Mouse (Mus musculus): ENCODE results near the gene Hoxa9. TPM values are rescaled to one million over a fixed set of nuclear protein-coding genes. Genes with fewer than 3 reads are reported as not detected.

The Hoxa9 gene
- polyA plus RNA-seq, 1 experiment = not detected

DNA sequence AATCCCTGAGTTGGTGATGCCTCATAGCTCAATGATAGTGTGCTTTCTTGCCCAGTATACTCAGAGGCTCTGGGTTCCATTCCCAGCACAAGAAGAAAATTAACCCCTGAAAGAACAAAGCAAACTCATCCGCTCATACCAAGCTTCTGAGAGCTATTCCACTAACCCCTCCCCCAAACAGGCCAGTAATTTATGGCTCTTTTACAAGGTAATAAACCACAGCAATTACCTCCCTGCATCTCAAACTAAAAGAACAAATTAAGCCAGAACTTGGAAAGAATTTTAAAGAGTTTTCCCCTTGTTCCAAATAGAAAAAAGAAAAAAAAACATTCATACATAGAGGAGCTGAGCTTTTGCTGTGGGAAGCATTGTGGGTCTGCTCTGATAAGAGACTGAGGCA, 48.1 kb downstream of the Hoxa9 start:
- TF ChIP-seq CTCF (IDR thresholded peaks at IDR 0.05; ENCODE audit: insufficient read depth, low read length) = no peak
- no peak for TF ChIP-seq POLR2A (IDR thresholded peaks at IDR 0.05; ENCODE audit: borderline replicate concordance, extremely low read depth, low read depth, low read length)
- Histone ChIP-seq H3K4me3 (replicated peaks; ENCODE audit: extremely low read depth, low read depth, low read length) (no peak overlapping the region), H3K4me1 (ENCODE audit: control insufficient read depth, insufficient read depth, low read length) (no peaks in the 10 kb centered on the region)
- 62% methylated on average over 1 of the region's 1 CpGs for WGBS
- peak; percentile 0 for DNase-seq

DNA sequence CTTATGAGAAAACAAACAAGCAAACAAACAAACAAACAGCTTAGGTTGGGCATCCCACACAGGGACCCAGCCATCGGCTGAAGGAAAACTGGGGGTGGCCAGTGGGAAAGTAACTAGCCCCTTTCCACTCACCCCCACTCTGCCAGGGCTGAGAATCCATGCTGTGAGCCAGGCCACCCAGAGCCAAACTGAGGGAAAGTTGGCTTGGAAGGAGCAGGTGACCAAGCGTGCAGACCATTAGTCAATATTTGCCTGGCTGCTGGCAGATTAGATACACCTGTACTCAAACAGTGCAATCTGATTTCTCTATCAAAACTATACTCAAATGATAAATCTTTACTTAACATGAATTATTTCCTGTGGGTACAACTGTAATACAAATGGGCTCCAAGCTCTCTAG, 48.9 kb downstream of the Hoxa9 start:
- no peak for DNase-seq
- no peak overlapping the region for H3K4me3 ChIP-seq (replicated peaks; ENCODE audit: extremely low read depth, low read depth, low read length)
- WGBS = 57% methylated on average over 2 of the region's 2 CpGs
- TF ChIP-seq POLR2A (IDR thresholded peaks at IDR 0.05; ENCODE audit: borderline replicate concordance, extremely low read depth, low read depth, low read length) (no peak), CTCF (IDR thresholded peaks at IDR 0.05; ENCODE audit: insufficient read depth, low read length) (no peak)
- no peaks in the 10 kb centered on the region for H3K4me1 ChIP-seq (ENCODE audit: control insufficient read depth, insufficient read depth, low read length)

DNA sequence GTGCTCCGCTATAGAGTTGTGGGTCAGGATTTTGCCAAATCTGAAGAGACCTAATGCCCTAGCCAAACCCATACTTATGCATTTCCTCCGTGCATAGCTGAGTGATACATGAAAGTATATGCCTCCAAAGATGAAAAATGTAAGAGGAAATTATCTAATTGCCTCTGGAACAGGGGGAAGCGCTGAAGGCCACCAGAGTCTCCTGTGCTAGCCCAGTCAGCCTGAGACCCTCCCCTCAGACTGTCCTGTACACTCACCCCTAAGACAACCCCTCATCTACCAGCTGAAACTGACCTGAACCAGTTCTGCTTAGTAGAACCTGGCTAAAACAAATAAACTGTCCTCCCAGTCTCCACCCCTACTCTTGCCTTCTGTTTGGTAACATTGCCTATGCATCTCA, 50.2 kb downstream of the Hoxa9 start:
- TF ChIP-seq CTCF (IDR thresholded peaks at IDR 0.05; ENCODE audit: insufficient read depth, low read length) (no peak), POLR2A (IDR thresholded peaks at IDR 0.05; ENCODE audit: borderline replicate concordance, extremely low read depth, low read depth, low read length) (no peak)
- no peak for DNase-seq
- 35% methylated on average over 3 of the region's 3 CpGs for WGBS
- H3K4me3 ChIP-seq (replicated peaks; ENCODE audit: extremely low read depth, low read depth, low read length) = no peak overlapping the region
- H3K4me1 ChIP-seq (ENCODE audit: control insufficient read depth, insufficient read depth, low read length) = peaks cover 2% of the 10 kb centered on the region; the same call in 1 of the 2 replicates

GRCm38 (mm10) chr6:52180213-52180710, 50.6 kb downstream of the Hoxa9 start:
- Histone ChIP-seq H3K4me1 (ENCODE audit: control insufficient read depth, insufficient read depth, low read length) (peaks cover 2% of the 10 kb centered on the region; the same call in 1 of the 2 replicates), H3K4me3 (replicated peaks; ENCODE audit: extremely low read depth, low read depth, low read length) (peak overlapping the region; percentile 63)
- WGBS = 32% methylated on average over 11 of the region's 11 CpGs
- TF ChIP-seq POLR2A (IDR thresholded peaks at IDR 0.05; ENCODE audit: borderline replicate concordance, extremely low read depth, low read depth, low read length) = no peak
- TF ChIP-seq CTCF (IDR thresholded peaks at IDR 0.05; ENCODE audit: insufficient read depth, low read length) = no peak
- no peak for DNase-seq

DNA sequence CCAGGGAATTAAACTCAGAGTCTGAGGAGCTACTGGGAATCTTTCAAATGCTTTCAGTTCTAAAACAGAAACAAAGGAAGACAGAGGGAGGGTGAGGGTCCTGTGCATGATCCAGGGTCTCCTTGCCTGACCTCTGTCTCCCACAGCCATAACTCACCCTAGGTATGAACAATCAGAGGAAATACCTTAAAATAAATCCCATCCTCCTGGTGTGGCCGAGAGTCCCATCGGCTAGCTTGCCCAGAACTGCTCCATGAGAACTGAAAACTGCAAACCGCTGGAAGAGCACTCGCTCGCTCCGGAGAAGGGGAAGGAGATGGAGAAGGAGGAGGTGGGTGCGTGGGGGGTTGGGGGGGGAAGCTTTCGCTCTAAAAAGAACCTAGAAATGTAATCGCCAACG, 51.2 kb downstream of the Hoxa9 start:
- peak overlapping the region; percentile 63 for H3K4me3 ChIP-seq (replicated peaks; ENCODE audit: extremely low read depth, low read depth, low read length)
- WGBS = 20% methylated on average over 10 of the region's 10 CpGs
- DNase-seq = peak; percentile 10
- TF ChIP-seq POLR2A (IDR thresholded peaks at IDR 0.05; ENCODE audit: borderline replicate concordance, extremely low read depth, low read depth, low read length) (no peak), CTCF (IDR thresholded peaks at IDR 0.05; ENCODE audit: insufficient read depth, low read length) (no peak)
- peaks cover 2% of the 10 kb centered on the region; the same call in 1 of the 2 replicates for H3K4me1 ChIP-seq (ENCODE audit: control insufficient read depth, insufficient read depth, low read length)

- Histone ChIP-seq H3K4me3 (replicated peaks; ENCODE audit: extremely low read depth, low read depth, low read length) (peak overlapping the region; percentile 63), H3K4me1 (ENCODE audit: control insufficient read depth, insufficient read depth, low read length) (peaks cover 2% of the 10 kb centered on the region; the same call in 1 of the 2 replicates)
- peak; percentile 25 for DNase-seq
- TF ChIP-seq CTCF (IDR thresholded peaks at IDR 0.05; ENCODE audit: insufficient read depth, low read length) (no peak), POLR2A (IDR thresholded peaks at IDR 0.05; ENCODE audit: borderline replicate concordance, extremely low read depth, low read depth, low read length) (no peak)
- WGBS = 21% methylated on average over 4 of the region's 4 CpGs
Measured at GRCm38 (mm10) chr6:52178918-52179665, 51.8 kb downstream of the Hoxa9 start.

GRCm38 (mm10) chr6:52177806-52178205, 53.1 kb downstream of the Hoxa9 start:
- peak overlapping the region; percentile 58 for H3K4me3 ChIP-seq (replicated peaks; ENCODE audit: extremely low read depth, low read depth, low read length)
- DNase-seq = peak; percentile 13
- TF ChIP-seq POLR2A (IDR thresholded peaks at IDR 0.05; ENCODE audit: borderline replicate concordance, extremely low read depth, low read depth, low read length) (no peak), CTCF (IDR thresholded peaks at IDR 0.05; ENCODE audit: insufficient read depth, low read length) (no peak)
- WGBS = 23% methylated on average over 9 of the region's 9 CpGs
- H3K4me1 ChIP-seq (ENCODE audit: control insufficient read depth, insufficient read depth, low read length) = peaks cover 2% of the 10 kb centered on the region; the same call in 1 of the 2 replicates

GRCm38 (mm10) chr6:52177061-52177735, 53.7 kb downstream of the Hoxa9 start, which contains the start of gene 5730596B20Rik:
Gene 5730596B20Rik, plus strand, starts transcription at chr6:52177498.
- 16% methylated on average over 36 of the region's 36 CpGs for WGBS
- Histone ChIP-seq H3K4me1 (ENCODE audit: control insufficient read depth, insufficient read depth, low read length) (peaks cover 4% of the 10 kb centered on the region; the same call in 1 of the 2 replicates), H3K4me3 (replicated peaks; ENCODE audit: extremely low read depth, low read depth, low read length) (peak within 1 kb of the TSS; percentile 60)
- no peak for DNase-seq
- TF ChIP-seq POLR2A (IDR thresholded peaks at IDR 0.05; ENCODE audit: borderline replicate concordance, extremely low read depth, low read depth, low read length) (peak; percentile 20; the same call in 1 of the 2 replicates), CTCF (IDR thresholded peaks at IDR 0.05; ENCODE audit: insufficient read depth, low read length) (no peak)

GRCm38 (mm10) chr6:52176391-52176790, 54.5 kb downstream of the Hoxa9 start:
- TF ChIP-seq POLR2A (IDR thresholded peaks at IDR 0.05; ENCODE audit: borderline replicate concordance, extremely low read depth, low read depth, low read length) (no peak), CTCF (IDR thresholded peaks at IDR 0.05; ENCODE audit: insufficient read depth, low read length) (no peak)
- whole genome bisulfite sequencing = 14% methylated on average over 6 of the region's 6 CpGs
- H3K4me1 ChIP-seq (ENCODE audit: control insufficient read depth, insufficient read depth, low read length) = peaks cover 4% of the 10 kb centered on the region; the same call in 1 of the 2 replicates
- H3K4me3 ChIP-seq (replicated peaks; ENCODE audit: extremely low read depth, low read depth, low read length) = peak overlapping the region; percentile 60
- no peak for DNase-seq

All from lung, adult 2 months (tissue).